Mouse (Mus musculus) myocyte (in vitro differentiated cells): Measurements from ENCODE around the gene Eftud2.

Experiments used
- CEBPB ChIP-seq: IDR thresholded peaks from 2 replicates; pipeline ENCODE4 v1.6.1; 2011; ENCODE audit warnings: mild to moderate bottlenecking, moderate library complexity; ENCODE audit not compliant: poor library complexity, insufficient read depth, severe bottlenecking
- MAX ChIP-seq: IDR thresholded peaks from one replicate; pipeline ENCODE4 v1.6.1; 2011; ENCODE audit warnings: low read depth, mild to moderate bottlenecking, control low read depth
- MYOG ChIP-seq, 3 experiments: IDR thresholded peaks; one replicate each; pipeline ENCODE4 v1.6.1; 2011; ENCODE audit warnings: control low read depth in 2 of 3, low read depth in 2 of 3, mild to moderate bottlenecking in 2 of 3; ENCODE audit not compliant: insufficient read length in 2 of 3, control insufficient read depth in 1 of 3, insufficient read depth in 1 of 3
- POLR2A ChIP-seq: IDR thresholded peaks from one replicate; pipeline ENCODE4 v1.6.1; 2011; ENCODE audit warnings: low read depth, mild to moderate bottlenecking, control low read depth, moderate library complexity; ENCODE audit not compliant: insufficient read length
- SRF ChIP-seq: IDR thresholded peaks from one replicate; pipeline ENCODE4 v1.6.1; 2011; ENCODE audit warnings: low read depth; ENCODE audit not compliant: control insufficient read depth, insufficient read length
- TCF12 ChIP-seq: IDR thresholded peaks from one replicate; pipeline ENCODE4 v1.6.1; 2011; ENCODE audit warnings: mild to moderate bottlenecking, control low read depth; ENCODE audit not compliant: poor library complexity, insufficient read depth, severe bottlenecking
- TCF3 ChIP-seq: IDR thresholded peaks from one replicate; pipeline ENCODE4 v1.6.1; 2011; ENCODE audit warnings: low read depth, control low read depth; ENCODE audit not compliant: insufficient read length

DNA sequence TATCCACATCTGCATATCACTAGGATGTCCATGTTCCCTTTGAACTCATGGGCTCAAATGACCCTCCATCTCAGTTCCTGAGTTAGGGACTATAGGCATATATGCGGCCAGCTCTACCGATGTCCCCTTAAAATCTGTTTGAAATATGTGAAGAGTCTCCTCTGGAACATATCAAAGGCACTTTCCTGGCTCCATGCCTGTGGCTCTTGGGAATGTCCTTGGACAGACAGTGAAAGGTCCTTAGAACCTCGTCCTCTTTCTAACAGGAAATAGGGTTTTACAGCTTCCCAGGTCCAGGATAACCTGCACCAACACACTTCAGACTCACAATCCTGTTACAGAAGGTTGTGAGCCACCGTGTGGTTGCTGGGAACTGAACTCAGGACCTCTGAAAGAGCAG lies 50.5 kb downstream of the Eftud2 start:
- no peak for TF ChIP-seq POLR2A
- TF ChIP-seq TCF3 = no peak
- no peak for TF ChIP-seq MYOG (IDR thresholded peaks at IDR 0.05; ENCODE audit: control insufficient read depth in 1 of 3, insufficient read depth in 1 of 3, insufficient read length in 2 of 3, low read depth in 2 of 3)
- TF ChIP-seq CEBPB = no peak
- TF ChIP-seq MAX = no peak
- no peak for TF ChIP-seq SRF
- TF ChIP-seq TCF12 = no peak
